Mouse (Mus musculus) hindbrain, postnatal 0 days (tissue): ENCODE results near the gene Slc26a8. TPM values are rescaled to one million over a fixed set of nuclear protein-coding genes. Genes with fewer than 3 reads are reported as not detected.

Experiments used
- ATAC-seq: fragments of 200-750 bp; cut with Nextera tagmentation; 2 replicates; pipeline ENCODE4 v1.8.0; 2017; ENCODE audit warnings: mild to moderate bottlenecking, moderate TSS enrichment, moderate library complexity
- DNase-seq: peaks from one replicate; pipeline ENCODE4 v3.0.0-alpha.2; 2015; ENCODE audit warnings: low spot score
- H3K27ac ChIP-seq: fragments of 300-500 bp; sonication (generic); 2 replicates; pipeline ENCODE4 v1.5.1; 2014; ENCODE audit warnings: mild to moderate bottlenecking
- H3K27me3 ChIP-seq: fragments of 300-500 bp; sonication (generic); 2 replicates; pipeline ENCODE4 v1.6.1; 2014; ENCODE audit warnings: low read length, mixed read lengths; ENCODE audit not compliant: insufficient read depth
- H3K36me3 ChIP-seq: fragments of 300-500 bp; sonication (generic); 2 replicates; pipeline ENCODE4 v1.6.1; 2014; ENCODE audit warnings: low read length, mixed read lengths; ENCODE audit not compliant: insufficient read depth
- H3K4me1 ChIP-seq: fragments of 300-500 bp; sonication (generic); 2 replicates; pipeline ENCODE4 v1.6.1; 2014; ENCODE audit warnings: antibody characterized with exemption, low read length, mixed read lengths; ENCODE audit not compliant: insufficient read depth
- H3K4me2 ChIP-seq: fragments of 300-500 bp; sonication (generic); 2 replicates; pipeline ENCODE4 v1.6.1; 2014; ENCODE audit warnings: low read depth, mild to moderate bottlenecking, low read length, moderate library complexity, mixed read lengths
- H3K4me3 ChIP-seq: fragments of 300-500 bp; sonication (generic); 2 replicates; pipeline ENCODE4 v1.5.1; 2014; ENCODE audit warnings: low read length
- H3K9ac ChIP-seq: fragments of 300-500 bp; sonication (generic); replicated peaks from 2 replicates; pipeline ENCODE4 v1.6.1; 2014; ENCODE audit warnings: mild to moderate bottlenecking, low read length, moderate library complexity, mixed read lengths
- H3K9me3 ChIP-seq: fragments of 300-500 bp; sonication (generic); 2 replicates; pipeline ENCODE4 v1.6.1; 2016; ENCODE audit warnings: low read length, mixed read lengths
- CTCF ChIP-seq: IDR thresholded peaks from 2 replicates; pipeline ENCODE4 v1.5.1; 2016; ENCODE audit warnings: antibody characterized with exemption, control low read depth, low read depth
- WGBS: fragments of 180-500 bp; shearing (Covaris S2); extraction: QIAGEN DNeasy Blood & Tissue Kit; methylation state at CpG from one replicate; pipeline ENCODE4 v1.1.7; 2014; 5-methylcytosine and 5-hydroxymethylcytosine counted together
- polyA plus RNA-seq: library from polyadenylated mRNA; unstranded; fragments of >200 nt; fragmentation: Nextera tagmentation; extraction: Ambion mirVana; gene quantifications from 2 replicates; pipeline ENCODE4 v1.2.1, GENCODE M21; 2015
- total RNA-seq: library from RNA; depleted of rRNA; stranded (reverse); fragments of >200 nt; gene quantifications from 2 replicates; pipeline ENCODE4 v1.2.3, GENCODE M21; 2014

Gene Slc26a8
- total and polyA plus RNA-seq, 2 experiments from 2014 or later, result 1.9 to 2.2 TPM

- Histone ChIP-seq H3K9me3 (no peaks in the 10 kb centered on the region), H3K4me2 (no peak overlapping the region), H3K4me1 (no peaks in the 10 kb centered on the region), H3K27ac (no peak overlapping the region), H3K9ac (no peak overlapping the region), H3K4me3 (no peak overlapping the region), H3K36me3 (no peaks in the 10 kb centered on the region; the same call in 1 of the 2 replicates), H3K27me3 (no peaks in the 10 kb centered on the region)
- DNase-seq (no peak), ATAC-seq (no peak)
- 49% methylated on average over 2 of the region's 2 CpGs for WGBS
- no peak for TF ChIP-seq CTCF
Observed at GRCm38 (mm10) chr17:28708989-28709388, 19.0 kb upstream of the Slc26a8 start.

GRCm38 (mm10) chr17:28707816-28708215 lies 17.8 kb upstream of the Slc26a8 start:
- 90% methylated on average over 2 of the region's 2 CpGs for WGBS
- Histone ChIP-seq H3K9me3 (no peaks in the 10 kb centered on the region), H3K4me2 (no peak overlapping the region), H3K4me1 (no peaks in the 10 kb centered on the region), H3K4me3 (no peak overlapping the region), H3K36me3 (no peaks in the 10 kb centered on the region; the same call in 1 of the 2 replicates), H3K9ac (no peak overlapping the region), H3K27me3 (no peaks in the 10 kb centered on the region), H3K27ac (no peak overlapping the region)
- no peak for TF ChIP-seq CTCF
- DNase-seq, result no peak
- no peak for ATAC-seq

GRCm38 (mm10) chr17:28707136-28707627 lies 17.1 kb upstream of the Slc26a8 start:
- no peaks in the 10 kb centered on the region; the same call in 1 of the 2 replicates for H3K36me3 ChIP-seq
- H3K4me1 ChIP-seq, result no peaks in the 10 kb centered on the region
- H3K27me3 ChIP-seq, result no peaks in the 10 kb centered on the region
- no peak overlapping the region for H3K4me3 ChIP-seq
- no peak overlapping the region for H3K4me2 ChIP-seq
- WGBS, result 82% methylated on average over 3 of the region's 3 CpGs
- H3K9ac ChIP-seq, result no peak overlapping the region
- no peak for ATAC-seq
- no peak for DNase-seq
- no peak for TF ChIP-seq CTCF
- 0 out of 2 replicates have a peak overlapping the region, but pooled peaks have one; percentile 34 for H3K27ac ChIP-seq
- H3K9me3 ChIP-seq, result no peaks in the 10 kb centered on the region

- no peak for ATAC-seq
- no peaks in the 10 kb centered on the region; the same call in 1 of the 2 replicates for H3K36me3 ChIP-seq
- no peak overlapping the region for H3K9ac ChIP-seq
- no peaks in the 10 kb centered on the region for H3K27me3 ChIP-seq
- no peaks in the 10 kb centered on the region for H3K9me3 ChIP-seq
- 32% methylated on average over 1 of the region's 1 CpGs for WGBS
- no peaks in the 10 kb centered on the region for H3K4me1 ChIP-seq
- no peak for TF ChIP-seq CTCF
- H3K4me2 ChIP-seq, result no peak overlapping the region
- no peak for DNase-seq
- no peak overlapping the region for H3K4me3 ChIP-seq
- 0 out of 2 replicates have a peak overlapping the region, but pooled peaks have one; percentile 34 for H3K27ac ChIP-seq
Observed at GRCm38 (mm10) chr17:28706697-28707096, 16.7 kb upstream of the Slc26a8 start.

- Histone ChIP-seq H3K9ac (no peak overlapping the region), H3K4me2 (no peak overlapping the region), H3K9me3 (no peaks in the 10 kb centered on the region), H3K27ac (no peak overlapping the region), H3K27me3 (no peaks in the 10 kb centered on the region), H3K36me3 (no peaks in the 10 kb centered on the region; the same call in 1 of the 2 replicates), H3K4me3 (no peak overlapping the region), H3K4me1 (no peaks in the 10 kb centered on the region)
- ATAC-seq (no peak), DNase-seq (no peak)
- no peak for TF ChIP-seq CTCF
- WGBS, result 71% methylated on average over 2 of the region's 2 CpGs
Observed at GRCm38 (mm10) chr17:28702646-28703045, 12.6 kb upstream of the Slc26a8 start.

GRCm38 (mm10) chr17:28701737-28702136 lies 11.7 kb upstream of the Slc26a8 start:
- TF ChIP-seq CTCF, result no peak
- Histone ChIP-seq H3K27ac (no peak overlapping the region), H3K4me2 (no peak overlapping the region), H3K27me3 (no peaks in the 10 kb centered on the region), H3K9ac (no peak overlapping the region), H3K4me1 (peaks cover under 1% of the 10 kb centered on the region; the same call in 1 of the 2 replicates), H3K4me3 (no peak overlapping the region), H3K36me3 (no peaks in the 10 kb centered on the region; the same call in 1 of the 2 replicates), H3K9me3 (no peaks in the 10 kb centered on the region)
- DNase-seq, result no peak
- ATAC-seq, result no peak
- 77% methylated on average over 3 of the region's 3 CpGs for WGBS

- Histone ChIP-seq H3K36me3 (no peaks in the 10 kb centered on the region; the same call in 1 of the 2 replicates), H3K4me1 (peaks cover 5% of the 10 kb centered on the region), H3K4me2 (no peak overlapping the region), H3K9me3 (no peaks in the 10 kb centered on the region), H3K9ac (no peak overlapping the region), H3K4me3 (no peak overlapping the region), H3K27me3 (no peaks in the 10 kb centered on the region), H3K27ac (no peak overlapping the region)
- ATAC-seq (no peak), DNase-seq (no peak)
- TF ChIP-seq CTCF, result no peak
- 93% methylated on average over 4 of the region's 4 CpGs for WGBS
Observed at GRCm38 (mm10) chr17:28701171-28701570, 11.1 kb upstream of the Slc26a8 start.
